Mouse (Mus musculus): Measurements from ENCODE around the gene Rai1. TPM values are rescaled to one million over a fixed set of nuclear protein-coding genes. Genes with fewer than 3 reads are reported as not detected.

Rai1 gene
- polyA plus RNA-seq, 1 experiment from 2014 or later = 34.4 TPM

DNA sequence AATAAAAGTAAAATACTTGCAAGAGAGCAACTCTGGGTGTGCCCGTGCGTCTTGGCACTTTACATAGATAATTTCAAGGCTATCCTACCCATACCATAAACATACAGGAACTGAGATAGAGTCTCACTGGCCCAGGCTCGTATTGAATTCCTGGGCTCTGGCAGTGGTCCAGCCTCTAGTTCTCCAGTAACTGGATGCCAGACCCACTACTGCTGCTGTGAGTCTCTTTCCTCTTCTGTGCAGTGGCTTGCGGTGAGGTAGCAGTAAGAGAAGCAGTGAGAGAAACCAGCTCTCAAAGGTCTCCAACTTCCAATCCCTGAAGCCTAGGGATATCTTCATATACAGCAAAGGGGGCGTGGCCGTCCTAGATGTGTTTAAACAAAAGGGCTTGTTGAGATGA is 2.1 kb upstream of the Rai1 start:
- H3K4me3 ChIP-seq (ENCODE audit: low read length) = no peak overlapping the region
- no peaks in the 10 kb centered on the region for H3K27me3 ChIP-seq (ENCODE audit: control insufficient read depth, insufficient read depth, low read length)
- H3K4me1 ChIP-seq (ENCODE audit: control insufficient read depth, insufficient read depth, low read length) = peaks cover 13% of the 10 kb centered on the region
- no peak for ATAC-seq (ENCODE audit: low FRiP score, low TSS enrichment)
- no peaks in the 10 kb centered on the region for H3K9me3 ChIP-seq (ENCODE audit: control insufficient read depth, low read length)
- no peak overlapping the region for H3K9ac ChIP-seq (ENCODE audit: low read depth, low read length)
- no peaks in the 10 kb centered on the region for H3K36me3 ChIP-seq (ENCODE audit: control insufficient read depth, insufficient read depth, low read length)
- no peak overlapping the region for H3K27ac ChIP-seq (ENCODE audit: low read depth, low read length)
- no peak overlapping the region for H3K4me2 ChIP-seq (replicated peaks; ENCODE audit: low read depth, low read length)
- WGBS = 83% methylated on average over 6 of the region's 6 CpGs

DNA sequence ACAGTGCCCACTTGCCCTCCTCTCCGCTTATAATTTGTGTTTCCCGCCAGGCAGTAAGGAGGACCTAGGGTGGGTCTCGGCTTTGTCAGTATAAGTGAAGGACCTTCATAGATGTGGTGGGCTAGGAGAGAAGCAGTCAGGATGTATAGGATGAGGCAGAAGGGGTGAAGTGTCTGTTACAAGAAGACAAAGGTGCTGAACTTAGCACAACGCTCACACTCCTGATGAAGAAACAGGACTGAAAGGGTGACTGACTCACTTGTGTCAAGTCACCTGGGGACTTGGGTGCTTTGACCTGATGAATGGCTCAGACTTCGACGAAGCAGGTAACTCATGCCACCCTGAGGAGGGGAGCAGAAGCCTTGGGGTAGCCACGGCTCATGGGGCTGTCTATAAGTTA is 1.2 kb upstream of the Rai1 start:
- Histone ChIP-seq H3K4me3 (ENCODE audit: low read length) (no peak overlapping the region), H3K36me3 (ENCODE audit: control insufficient read depth, insufficient read depth, low read length) (no peaks in the 10 kb centered on the region), H3K9me3 (ENCODE audit: control insufficient read depth, low read length) (no peaks in the 10 kb centered on the region), H3K4me2 (replicated peaks; ENCODE audit: low read depth, low read length) (no peak overlapping the region), H3K27ac (ENCODE audit: low read depth, low read length) (no peak overlapping the region), H3K27me3 (ENCODE audit: control insufficient read depth, insufficient read depth, low read length) (no peaks in the 10 kb centered on the region), H3K4me1 (ENCODE audit: control insufficient read depth, insufficient read depth, low read length) (peaks cover 22% of the 10 kb centered on the region), H3K9ac (ENCODE audit: low read depth, low read length) (no peak overlapping the region)
- ATAC-seq (ENCODE audit: low FRiP score, low TSS enrichment) = no peak
- WGBS = 90% methylated on average over 7 of the region's 7 CpGs

DNA sequence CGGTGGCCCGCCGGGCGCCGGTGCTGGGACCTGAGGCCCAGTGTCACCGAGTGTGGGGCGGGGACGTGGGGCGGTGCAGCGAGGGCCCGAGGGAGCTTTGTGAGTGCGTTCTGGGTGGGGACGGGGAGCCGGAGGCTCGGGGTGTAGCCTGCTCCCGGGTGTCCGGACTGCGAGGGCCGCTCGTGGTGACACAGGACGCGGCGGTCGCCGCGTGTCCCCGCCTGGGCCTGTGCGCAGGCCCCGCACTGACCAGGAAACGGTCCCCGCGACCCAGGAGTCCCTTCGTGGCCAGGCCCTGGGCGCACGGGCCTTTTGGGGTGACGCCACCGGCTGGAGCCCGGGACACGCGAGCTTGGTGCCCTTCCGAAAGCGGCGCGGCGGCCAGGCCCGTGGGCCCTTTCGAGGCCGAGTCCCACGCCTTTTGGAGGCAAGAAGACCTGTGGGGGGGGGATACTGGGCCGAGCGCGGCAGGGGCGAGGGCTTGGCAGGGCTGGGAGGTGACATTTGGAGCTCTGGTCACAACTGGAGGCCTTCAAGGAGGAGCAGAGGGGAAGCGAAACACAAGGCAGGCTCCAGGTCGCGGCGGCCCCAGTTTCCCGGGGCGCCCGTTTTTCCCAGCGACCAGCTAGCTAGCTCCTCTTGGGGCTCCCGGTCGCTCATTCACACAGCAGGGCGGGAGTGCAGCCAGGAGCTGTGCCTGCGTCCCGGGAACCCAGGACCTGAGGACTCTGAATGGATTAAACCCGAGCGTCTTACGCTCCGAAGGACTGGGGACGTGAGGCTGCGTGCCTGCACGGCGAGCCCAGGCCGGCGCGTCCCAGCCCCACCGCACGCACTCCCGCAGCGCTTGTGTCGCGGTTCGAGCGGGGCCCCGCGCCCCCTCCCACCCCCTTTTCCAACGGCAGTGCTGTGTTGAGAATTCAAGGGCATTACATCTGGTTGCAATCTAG is 1.1 kb downstream of the Rai1 start:
- Histone ChIP-seq H3K9me3 (ENCODE audit: control insufficient read depth, low read length) (no peaks in the 10 kb centered on the region), H3K27ac (ENCODE audit: low read depth, low read length) (peak overlapping the region; percentile 92), H3K9ac (ENCODE audit: low read depth, low read length) (peak overlapping the region; percentile 100), H3K4me1 (ENCODE audit: control insufficient read depth, insufficient read depth, low read length) (peaks cover 42% of the 10 kb centered on the region), H3K4me3 (ENCODE audit: low read length) (peak overlapping the region; percentile 96), H3K27me3 (ENCODE audit: control insufficient read depth, insufficient read depth, low read length) (no peaks in the 10 kb centered on the region), H3K36me3 (ENCODE audit: control insufficient read depth, insufficient read depth, low read length) (no peaks in the 10 kb centered on the region), H3K4me2 (replicated peaks; ENCODE audit: low read depth, low read length) (peak overlapping the region; percentile 91)
- under 1% methylated on average over 86 of the region's 88 CpGs for WGBS
- ATAC-seq (ENCODE audit: low FRiP score, low TSS enrichment) = peak; percentile 21

DNA sequence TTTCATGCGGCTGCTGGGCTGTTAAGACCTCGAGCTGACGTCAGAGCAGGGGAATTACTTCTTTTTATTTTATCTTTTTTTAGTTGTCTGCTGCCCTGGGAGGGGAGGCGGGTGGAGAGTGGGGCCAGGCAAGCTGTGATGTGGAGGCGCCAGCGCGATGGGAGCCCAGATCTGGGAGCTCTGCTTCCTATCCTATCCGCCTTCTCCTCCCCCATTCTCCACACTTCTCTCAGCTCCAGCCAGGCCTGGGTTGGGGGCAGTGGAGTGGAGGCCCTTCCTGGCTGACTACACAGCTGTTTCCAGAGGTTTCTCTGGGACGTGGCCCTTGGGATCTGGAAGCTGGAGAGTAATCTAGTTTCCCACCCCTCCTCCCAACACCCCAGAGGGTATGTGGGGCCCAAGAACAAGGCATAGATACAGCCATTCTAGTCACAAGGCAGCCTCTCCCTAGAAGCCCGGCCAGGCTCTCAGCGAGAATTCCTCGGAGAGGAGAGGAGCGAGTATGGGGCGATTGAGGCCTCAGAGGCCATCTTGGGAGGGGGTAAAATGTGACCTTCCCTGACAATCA is 1.8 kb downstream of the Rai1 start:
- Histone ChIP-seq H3K4me1 (ENCODE audit: control insufficient read depth, insufficient read depth, low read length) (peaks cover 46% of the 10 kb centered on the region), H3K27ac (ENCODE audit: low read depth, low read length) (peak overlapping the region; percentile 92)

DNA sequence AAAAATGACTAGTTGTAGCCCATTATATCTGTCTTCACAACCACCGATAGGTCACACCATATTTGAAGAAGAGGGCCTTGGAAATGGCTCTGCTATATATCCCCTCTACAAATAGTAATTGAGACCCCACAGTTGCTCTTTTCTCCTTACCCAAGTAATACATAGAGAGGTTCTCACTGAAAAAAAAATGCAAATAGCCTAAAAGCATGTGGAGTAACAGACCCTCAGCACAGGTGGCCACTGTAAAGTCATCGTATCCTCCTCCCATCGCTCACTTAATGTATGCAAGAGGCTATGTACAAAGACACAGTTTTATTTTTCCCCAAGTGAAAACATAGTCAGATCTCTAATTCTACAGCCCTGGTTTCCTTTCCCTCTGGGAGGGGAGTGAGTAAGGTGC is 2.6 kb downstream of the Rai1 start:
- no peaks in the 10 kb centered on the region for H3K27me3 ChIP-seq (ENCODE audit: control insufficient read depth, insufficient read depth, low read length)
- peak overlapping the region; percentile 83; the same call in 1 of the 2 replicates for H3K27ac ChIP-seq (ENCODE audit: low read depth, low read length)
- H3K9ac ChIP-seq (ENCODE audit: low read depth, low read length) = no peak overlapping the region
- 0 out of 2 replicates have a peak overlapping the region, but pooled peaks have one; percentile 91 for H3K4me2 ChIP-seq (replicated peaks; ENCODE audit: low read depth, low read length)
- no peaks in the 10 kb centered on the region for H3K36me3 ChIP-seq (ENCODE audit: control insufficient read depth, insufficient read depth, low read length)
- no peak for ATAC-seq (ENCODE audit: low FRiP score, low TSS enrichment)
- WGBS = 78% methylated on average over 3 of the region's 3 CpGs
- peaks cover 54% of the 10 kb centered on the region for H3K4me1 ChIP-seq (ENCODE audit: control insufficient read depth, insufficient read depth, low read length)
- no peak overlapping the region for H3K4me3 ChIP-seq (ENCODE audit: low read length)
- H3K9me3 ChIP-seq (ENCODE audit: control insufficient read depth, low read length) = no peaks in the 10 kb centered on the region

More for the DNA sequence above, 1.8 kb downstream of the Rai1 start:
- peak; percentile 36; the same call in 1 of the 2 replicates for ATAC-seq (ENCODE audit: low FRiP score, low TSS enrichment)
- Histone ChIP-seq H3K36me3 (ENCODE audit: control insufficient read depth, insufficient read depth, low read length) (no peaks in the 10 kb centered on the region), H3K27me3 (ENCODE audit: control insufficient read depth, insufficient read depth, low read length) (no peaks in the 10 kb centered on the region), H3K9me3 (ENCODE audit: control insufficient read depth, low read length) (no peaks in the 10 kb centered on the region), H3K4me3 (ENCODE audit: low read length) (peak overlapping the region; percentile 96), H3K4me2 (replicated peaks; ENCODE audit: low read depth, low read length) (peak overlapping the region; percentile 91), H3K9ac (ENCODE audit: low read depth, low read length) (peak overlapping the region; percentile 100)
- WGBS = under 1% methylated on average over 14 of the region's 14 CpGs

DNA sequence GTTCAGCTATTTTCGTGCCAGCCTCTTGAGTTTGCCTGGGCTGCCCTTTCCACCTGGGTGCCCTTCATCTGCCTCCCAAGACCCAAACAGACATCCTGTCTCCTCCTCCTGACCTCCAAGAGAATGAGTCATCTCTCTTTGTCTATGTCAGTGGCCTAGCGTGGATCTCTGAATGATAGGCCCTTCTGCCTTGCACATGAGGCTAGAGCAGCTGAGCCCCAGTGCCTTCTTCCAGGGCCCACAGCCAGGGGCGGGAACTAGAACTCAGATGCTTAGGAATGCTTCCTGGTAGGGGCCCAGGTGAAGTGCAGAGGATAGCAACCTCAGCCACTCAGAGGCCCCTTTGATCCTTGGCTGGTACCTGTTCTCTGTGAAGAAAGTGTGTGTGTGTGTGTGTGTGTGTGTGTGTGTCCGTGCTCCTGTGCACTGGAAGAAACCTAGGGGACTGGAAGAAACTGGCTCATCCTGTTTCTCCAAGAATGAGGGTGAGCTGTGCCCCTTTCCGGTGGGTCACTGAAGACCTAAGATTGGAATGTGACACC is 3.9 kb downstream of the Rai1 start:
- no peaks in the 10 kb centered on the region for H3K27me3 ChIP-seq (ENCODE audit: control insufficient read depth, insufficient read depth, low read length)
- peak overlapping the region; percentile 27 for H3K4me2 ChIP-seq (replicated peaks; ENCODE audit: low read depth, low read length)
- H3K36me3 ChIP-seq (ENCODE audit: control insufficient read depth, insufficient read depth, low read length) = no peaks in the 10 kb centered on the region
- ATAC-seq (ENCODE audit: low FRiP score, low TSS enrichment) = no peak; the same call in 1 of the 2 replicates
- no peak overlapping the region; the same call in 1 of the 2 replicates for H3K4me3 ChIP-seq (ENCODE audit: low read length)
- peak overlapping the region; percentile 44 for H3K9ac ChIP-seq (ENCODE audit: low read depth, low read length)
- no peaks in the 10 kb centered on the region for H3K9me3 ChIP-seq (ENCODE audit: control insufficient read depth, low read length)
- WGBS = 15% methylated on average over 5 of the region's 5 CpGs
- H3K27ac ChIP-seq (ENCODE audit: low read depth, low read length) = peak overlapping the region; percentile 83
- H3K4me1 ChIP-seq (ENCODE audit: control insufficient read depth, insufficient read depth, low read length) = peaks cover 67% of the 10 kb centered on the region

DNA sequence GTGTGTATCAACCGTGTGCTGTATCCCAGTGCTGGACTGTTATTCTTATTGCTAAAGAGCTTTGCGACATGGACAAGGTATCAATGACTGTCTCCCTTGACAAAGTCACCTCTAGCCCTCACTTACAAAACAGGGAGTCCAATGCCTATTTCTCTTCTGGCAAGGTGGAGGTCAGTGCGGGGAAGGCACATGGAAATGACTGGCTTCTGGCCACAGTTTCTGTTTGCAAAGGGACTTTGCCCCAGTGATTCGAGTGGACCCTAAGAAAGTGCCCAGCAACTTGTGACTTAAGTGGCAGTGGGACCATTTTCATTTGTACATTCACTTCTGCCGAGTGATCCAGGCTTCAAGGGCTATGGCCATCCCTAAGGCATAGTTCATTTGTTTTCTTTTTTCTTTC is 5.6 kb downstream of the Rai1 start:
- Histone ChIP-seq H3K27ac (ENCODE audit: low read depth, low read length) (no peak overlapping the region), H3K4me3 (ENCODE audit: low read length) (no peak overlapping the region), H3K27me3 (ENCODE audit: control insufficient read depth, insufficient read depth, low read length) (no peaks in the 10 kb centered on the region), H3K4me2 (replicated peaks; ENCODE audit: low read depth, low read length) (no peak overlapping the region; the same call in 1 of the 2 replicates), H3K36me3 (ENCODE audit: control insufficient read depth, insufficient read depth, low read length) (no peaks in the 10 kb centered on the region), H3K4me1 (ENCODE audit: control insufficient read depth, insufficient read depth, low read length) (peaks cover 77% of the 10 kb centered on the region), H3K9ac (ENCODE audit: low read depth, low read length) (no peak overlapping the region), H3K9me3 (ENCODE audit: control insufficient read depth, low read length) (no peaks in the 10 kb centered on the region)
- ATAC-seq (ENCODE audit: low FRiP score, low TSS enrichment) = no peak
- 68% methylated on average over 5 of the region's 5 CpGs for WGBS

DNA sequence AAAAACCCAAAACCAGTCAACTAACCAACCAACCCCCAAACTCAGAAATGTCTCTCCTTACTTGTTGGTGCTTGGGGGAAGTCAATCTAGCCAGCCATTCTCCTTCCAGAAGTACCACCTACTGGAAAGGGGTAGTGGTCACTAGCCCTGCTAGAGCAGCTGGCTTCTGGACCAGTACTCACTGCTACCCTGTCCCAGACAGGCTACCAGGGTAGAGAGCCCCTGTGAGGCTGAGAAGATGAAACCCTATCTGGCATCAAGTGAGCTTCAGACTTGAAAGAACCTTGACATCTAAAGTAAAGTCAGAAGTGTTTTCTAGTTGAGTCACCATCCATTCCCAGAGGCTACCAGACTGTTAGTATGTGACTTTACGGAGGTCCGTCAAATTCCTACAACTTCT is 6.8 kb downstream of the Rai1 start:
- WGBS = 89% methylated on average over 2 of the region's 2 CpGs
- H3K9ac ChIP-seq (ENCODE audit: low read depth, low read length) = no peak overlapping the region
- H3K4me1 ChIP-seq (ENCODE audit: control insufficient read depth, insufficient read depth, low read length) = peaks cover 87% of the 10 kb centered on the region
- H3K4me2 ChIP-seq (replicated peaks; ENCODE audit: low read depth, low read length) = no peak overlapping the region
- no peak overlapping the region for H3K27ac ChIP-seq (ENCODE audit: low read depth, low read length)
- no peak overlapping the region for H3K4me3 ChIP-seq (ENCODE audit: low read length)
- H3K36me3 ChIP-seq (ENCODE audit: control insufficient read depth, insufficient read depth, low read length) = no peaks in the 10 kb centered on the region
- no peak for ATAC-seq (ENCODE audit: low FRiP score, low TSS enrichment)
- H3K9me3 ChIP-seq (ENCODE audit: control insufficient read depth, low read length) = no peaks in the 10 kb centered on the region
- no peaks in the 10 kb centered on the region for H3K27me3 ChIP-seq (ENCODE audit: control insufficient read depth, insufficient read depth, low read length)

DNA sequence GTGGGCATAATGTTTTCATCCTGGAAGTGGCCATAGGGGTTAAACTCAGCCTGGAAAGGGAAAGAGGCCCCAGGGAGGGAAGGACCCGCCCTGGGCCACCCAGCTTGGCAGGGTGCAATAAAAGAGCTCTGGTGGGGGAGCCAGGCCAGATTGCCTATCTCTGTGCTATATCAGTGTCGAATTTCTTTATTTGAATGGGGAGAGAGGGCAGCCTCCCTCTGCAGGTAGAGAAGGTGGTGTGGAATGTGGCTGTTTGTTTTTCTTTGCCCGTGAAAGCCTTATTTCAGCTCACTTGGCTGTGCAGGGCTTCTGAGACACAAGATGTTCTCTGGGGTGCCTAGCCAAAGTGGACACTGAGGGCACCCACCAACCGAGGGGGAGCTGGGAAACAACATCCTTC is 8.8 kb downstream of the Rai1 start:
- peak overlapping the region; percentile 96 for H3K27ac ChIP-seq (ENCODE audit: low read depth, low read length)
- H3K9me3 ChIP-seq (ENCODE audit: control insufficient read depth, low read length) = no peaks in the 10 kb centered on the region
- H3K4me3 ChIP-seq (ENCODE audit: low read length) = no peak overlapping the region
- H3K27me3 ChIP-seq (ENCODE audit: control insufficient read depth, insufficient read depth, low read length) = no peaks in the 10 kb centered on the region
- peaks cover 67% of the 10 kb centered on the region for H3K4me1 ChIP-seq (ENCODE audit: control insufficient read depth, insufficient read depth, low read length)
- H3K36me3 ChIP-seq (ENCODE audit: control insufficient read depth, insufficient read depth, low read length) = no peaks in the 10 kb centered on the region
- no peak for ATAC-seq (ENCODE audit: low FRiP score, low TSS enrichment)
- H3K4me2 ChIP-seq (replicated peaks; ENCODE audit: low read depth, low read length) = peak overlapping the region; percentile 87
- H3K9ac ChIP-seq (ENCODE audit: low read depth, low read length) = peak overlapping the region; percentile 1; the same call in 1 of the 2 replicates
- 0% methylated on average over 4 of the region's 4 CpGs for WGBS

Measured in kidney, embryonic 14.5 days (tissue).